Mouse (Mus musculus) ES-Bruce4 (cell line): ENCODE data around the gene Dnajb4. TPM values are rescaled to one million over a fixed set of nuclear protein-coding genes. Genes with fewer than 3 reads are reported as not detected.

Experiments
- H3K27ac ChIP-seq: 2 replicates; pipeline ENCODE4 v1.5.1; 2012; ENCODE audit warnings: low read length, inconsistent platforms; ENCODE audit not compliant: insufficient read depth
- H3K27me3 ChIP-seq: 2 replicates; pipeline ENCODE4 v1.6.1; 2012; ENCODE audit warnings: mild to moderate bottlenecking, low read length, inconsistent platforms; ENCODE audit not compliant: control insufficient read depth, poor library complexity, insufficient read depth, severe bottlenecking
- H3K36me3 ChIP-seq: 2 replicates; pipeline ENCODE4 v1.6.1; 2012; ENCODE audit warnings: inconsistent platforms, mild to moderate bottlenecking, low read length, moderate library complexity; ENCODE audit not compliant: control insufficient read depth, poor library complexity, insufficient read depth, severe bottlenecking
- H3K4me1 ChIP-seq: one replicate; pipeline ENCODE4 v1.8.1; 2011; ENCODE audit warnings: low read length; ENCODE audit not compliant: control insufficient read depth, insufficient read depth
- H3K4me3 ChIP-seq: 2 replicates; pipeline ENCODE4 v1.5.1; 2011; ENCODE audit warnings: low read depth, mild to moderate bottlenecking, low read length
- H3K9ac ChIP-seq: 2 replicates; pipeline ENCODE4 v1.6.1; 2012; ENCODE audit warnings: low read depth, mild to moderate bottlenecking, inconsistent platforms; ENCODE audit not compliant: poor library complexity, severe bottlenecking
- H3K9me3 ChIP-seq: replicated peaks from 2 replicates; pipeline ENCODE4 v1.6.1; 2012; ENCODE audit warnings: mild to moderate bottlenecking, low read length, inconsistent platforms; ENCODE audit not compliant: control insufficient read depth, poor library complexity, insufficient read depth, severe bottlenecking
- CTCF ChIP-seq: IDR thresholded peaks from one replicate; pipeline ENCODE4 v1.8.1; 2011; ENCODE audit warnings: low read depth, low read length
- EP300 ChIP-seq: IDR thresholded peaks from 2 replicates; pipeline ENCODE4 v1.6.1; 2011; ENCODE audit warnings: low read depth, low read length; ENCODE audit not compliant: insufficient read depth
- POLR2A ChIP-seq: IDR thresholded peaks from one replicate; pipeline ENCODE4 v1.8.1; 2011; ENCODE audit warnings: low read length; ENCODE audit not compliant: insufficient read depth
- polyA plus RNA-seq: library from polyadenylated mRNA; stranded (reverse); fragments of >200 nt; gene quantifications from 2 replicates; pipeline ENCODE4 v1.2.4, GENCODE M21; 2011; ENCODE audit warnings: low read depth; ENCODE audit not compliant: missing spikeins, insufficient read depth, insufficient read length

The Dnajb4 gene
- polyA plus RNA-seq, 1 experiment, result 27.0 TPM

GRCm38 (mm10) chr3:152211731-152212279 is 1.7 kb upstream of the Dnajb4 start:
- Histone ChIP-seq H3K9me3 (no peaks in the 10 kb centered on the region), H3K4me1 (peaks cover 2% of the 10 kb centered on the region), H3K27me3 (no peaks in the 10 kb centered on the region), H3K27ac (0 out of 2 replicates have a peak overlapping the region, but pooled peaks have one; percentile 1), H3K9ac (peak overlapping the region; percentile 98), H3K36me3 (peaks cover 45% of the 10 kb centered on the region), H3K4me3 (peak overlapping the region; percentile 91)
- TF ChIP-seq CTCF (no peak), POLR2A (no peak), EP300 (no peak)

- TF ChIP-seq EP300 (no peak), POLR2A (no peak), CTCF (no peak)
- Histone ChIP-seq H3K4me3 (peak overlapping the region; percentile 91), H3K27ac (peak overlapping the region; percentile 74), H3K4me1 (peaks cover 2% of the 10 kb centered on the region), H3K9ac (peak overlapping the region; percentile 98), H3K36me3 (peaks cover 35% of the 10 kb centered on the region), H3K9me3 (no peaks in the 10 kb centered on the region), H3K27me3 (no peaks in the 10 kb centered on the region)
Observed at GRCm38 (mm10) chr3:152210728-152211391, 758 bp upstream of the Dnajb4 start.

GRCm38 (mm10) chr3:152209177-152209966 is 730 bp downstream of the Dnajb4 start:
- no peaks in the 10 kb centered on the region for H3K9me3 ChIP-seq
- H3K27ac ChIP-seq, result peak overlapping the region; percentile 49
- no peaks in the 10 kb centered on the region for H3K4me1 ChIP-seq
- H3K4me3 ChIP-seq, result peak overlapping the region; percentile 99
- TF ChIP-seq CTCF (no peak), POLR2A (no peak), EP300 (no peak)
- no peaks in the 10 kb centered on the region for H3K27me3 ChIP-seq
- peak overlapping the region; percentile 98 for H3K9ac ChIP-seq
- peaks cover 24% of the 10 kb centered on the region for H3K36me3 ChIP-seq

- Histone ChIP-seq H3K4me1 (no peaks in the 10 kb centered on the region), H3K9ac (peak overlapping the region; percentile 98; the same call in 1 of the 2 replicates), H3K9me3 (no peaks in the 10 kb centered on the region), H3K36me3 (peaks cover 19% of the 10 kb centered on the region), H3K4me3 (no peak overlapping the region), H3K27ac (no peak overlapping the region), H3K27me3 (no peaks in the 10 kb centered on the region)
- TF ChIP-seq POLR2A (no peak), EP300 (no peak), CTCF (no peak)
Observed at GRCm38 (mm10) chr3:152208096-152208885, 1.8 kb downstream of the Dnajb4 start.

- H3K4me3 ChIP-seq, result no peak overlapping the region
- no peak overlapping the region for H3K27ac ChIP-seq
- H3K36me3 ChIP-seq, result peaks cover 14% of the 10 kb centered on the region
- no peaks in the 10 kb centered on the region for H3K4me1 ChIP-seq
- H3K27me3 ChIP-seq, result no peaks in the 10 kb centered on the region
- H3K9ac ChIP-seq, result no peak overlapping the region
- no peaks in the 10 kb centered on the region for H3K9me3 ChIP-seq
- TF ChIP-seq POLR2A, result no peak
- TF ChIP-seq EP300, result no peak
- no peak for TF ChIP-seq CTCF
Observed at GRCm38 (mm10) chr3:152207156-152207555, 2.9 kb downstream of the Dnajb4 start.
